Mouse (Mus musculus): Measurements from ENCODE around the gene Acot13.
A peak's percentile ranks its signal among the peaks of the same experiment; 100 is the strongest.
"Not testable (repeated sequence)": the region's sequence is repeated elsewhere in the genome, so short reads cannot be mapped to it uniquely, and the experiment has no call there.

Gene Acot13

DNA sequence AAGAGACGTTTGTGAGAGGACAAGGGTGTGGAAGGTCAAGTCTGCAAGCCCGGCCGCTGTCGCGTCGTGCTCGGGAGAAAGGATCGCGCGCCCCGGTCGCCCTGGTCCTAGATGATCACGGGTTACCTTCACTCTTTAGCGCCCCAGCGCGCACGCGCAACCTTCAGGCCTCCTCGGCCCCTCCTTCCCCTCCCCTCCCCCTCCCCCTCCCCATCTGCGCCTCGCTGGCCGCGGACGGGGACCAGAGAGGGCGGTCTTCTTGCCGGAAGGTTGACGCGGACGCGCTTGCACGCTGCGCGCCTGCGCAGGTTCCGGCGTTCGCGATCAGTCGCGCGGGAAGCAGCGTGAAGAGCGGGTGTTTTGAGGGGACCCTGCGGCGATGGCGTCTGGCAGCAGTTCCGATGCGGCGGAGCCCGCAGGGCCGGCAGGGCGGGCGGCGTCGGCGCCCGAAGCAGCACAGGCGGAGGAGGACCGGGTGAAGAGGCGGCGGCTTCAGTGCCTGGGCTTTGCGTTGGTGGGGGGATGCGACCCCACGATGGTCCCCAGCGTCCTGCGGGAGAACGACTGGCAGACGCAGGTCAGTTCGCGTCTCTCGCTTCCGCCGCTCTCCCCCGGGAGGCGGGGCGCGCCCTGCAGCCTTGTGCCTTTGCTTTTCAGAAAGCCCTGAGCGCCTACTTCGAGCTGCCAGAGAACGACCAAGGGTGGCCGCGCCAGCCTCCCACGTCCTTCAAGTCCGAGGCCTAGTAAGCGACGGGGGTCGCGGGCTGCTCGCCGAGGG, at the start of gene Acot13, which contains the start of gene Tdp2:
Gene Acot13, minus strand, starts transcription at position 188 of the 778 bp plus-strand sequence.
Gene Tdp2, plus strand, starts transcription at position 327 of the 778 bp plus-strand sequence.
- DNase-seq (ENCODE audit: low spot score): peak; percentile 91

DNA sequence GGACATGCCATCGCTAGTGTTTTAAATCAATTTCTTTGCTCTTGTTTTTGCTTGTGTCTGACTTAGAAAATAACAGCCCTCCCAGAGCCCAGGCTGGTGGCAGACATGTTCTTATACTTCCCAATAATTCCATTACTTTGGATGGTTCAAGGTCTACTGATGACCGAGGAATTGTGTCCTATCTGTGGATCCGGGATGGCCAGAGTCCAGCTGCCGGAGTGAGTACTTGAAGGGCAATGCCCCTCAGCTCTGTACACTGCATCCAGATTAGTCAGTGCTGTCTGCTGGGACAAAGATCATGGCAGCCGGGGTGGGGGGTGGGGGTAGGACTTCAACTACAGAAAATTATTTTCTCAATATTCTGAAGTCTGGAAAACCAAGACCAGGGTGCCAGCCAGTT, 49.4 kb upstream of the Acot13 start:
- no peak for DNase-seq (ENCODE audit: low spot score)

DNA sequence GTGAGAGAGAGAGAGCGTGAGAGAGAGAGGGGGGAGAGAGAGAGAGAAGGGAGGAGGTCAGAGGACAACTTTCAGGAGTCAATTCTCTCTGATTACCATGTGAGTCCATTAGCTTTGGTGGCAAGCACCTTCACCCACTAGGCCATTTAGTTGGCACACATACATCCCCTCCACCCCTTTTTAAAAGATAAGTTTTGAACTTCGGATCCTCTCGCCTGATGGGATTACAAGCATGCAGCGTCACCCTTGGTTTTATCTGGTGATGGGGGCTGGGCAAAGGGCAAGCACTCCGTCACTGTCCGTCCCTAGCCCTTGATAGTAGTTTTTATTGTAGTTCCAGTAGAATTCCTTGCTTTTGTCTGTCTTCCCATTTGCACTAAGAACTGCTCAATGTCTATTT, 48.9 kb upstream of the Acot13 start:
- DNase-seq (ENCODE audit: low spot score): no peak

DNA sequence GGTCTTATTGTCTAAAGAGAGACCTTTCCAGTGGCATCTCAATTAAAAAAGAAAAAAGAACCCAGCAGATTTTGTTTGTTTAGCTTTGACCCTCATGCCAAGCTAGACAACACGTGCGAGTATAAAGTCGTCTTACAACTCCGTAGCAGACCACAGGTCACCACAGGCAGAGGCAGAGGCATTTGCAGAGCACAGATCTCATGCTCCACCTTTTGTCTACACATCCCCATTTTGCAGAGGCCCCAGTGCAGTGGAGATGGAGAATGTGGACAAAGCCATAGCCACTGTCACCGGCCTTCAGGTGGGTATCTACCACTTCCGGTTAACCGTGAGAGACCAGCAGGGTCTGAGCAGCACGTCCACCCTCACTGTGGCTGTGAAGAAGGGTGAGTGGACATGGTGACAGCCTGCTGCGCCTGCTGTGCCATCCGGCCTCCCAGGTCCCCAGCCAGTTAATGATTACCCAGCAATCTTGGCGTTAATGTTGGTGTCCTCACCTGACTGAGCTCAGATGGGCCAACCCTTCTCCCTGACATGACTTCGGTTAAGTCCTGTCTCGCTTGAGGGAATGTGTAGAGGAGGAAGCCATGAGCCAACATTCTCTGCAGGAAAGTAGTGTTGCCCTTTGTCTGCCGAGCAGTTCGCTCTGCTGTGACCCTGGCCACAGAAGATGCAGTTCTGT, 48.2 kb upstream of the Acot13 start:
- DNase-seq (ENCODE audit: low spot score): no peak

DNA sequence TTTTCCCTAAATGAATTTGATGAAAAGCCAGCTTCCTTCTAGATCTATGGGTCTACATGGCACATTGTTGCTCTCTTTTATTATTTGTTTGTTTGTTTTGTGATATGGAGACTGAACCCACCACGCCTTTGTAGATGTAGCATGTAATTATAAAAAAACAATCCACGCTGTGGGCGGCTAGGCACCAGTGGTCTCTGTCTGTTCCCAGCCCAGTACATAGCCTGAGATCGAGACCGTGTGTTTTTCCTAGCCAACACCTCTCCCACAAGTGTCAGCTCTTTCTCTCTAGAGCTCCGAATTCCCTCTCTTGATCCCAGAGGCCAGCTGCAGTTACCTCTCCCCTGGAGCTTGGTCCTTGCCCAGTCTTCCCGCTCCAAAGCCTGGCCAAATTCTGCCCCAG, 36.9 kb upstream of the Acot13 start:
- no peak for DNase-seq (ENCODE audit: low spot score)

DNA sequence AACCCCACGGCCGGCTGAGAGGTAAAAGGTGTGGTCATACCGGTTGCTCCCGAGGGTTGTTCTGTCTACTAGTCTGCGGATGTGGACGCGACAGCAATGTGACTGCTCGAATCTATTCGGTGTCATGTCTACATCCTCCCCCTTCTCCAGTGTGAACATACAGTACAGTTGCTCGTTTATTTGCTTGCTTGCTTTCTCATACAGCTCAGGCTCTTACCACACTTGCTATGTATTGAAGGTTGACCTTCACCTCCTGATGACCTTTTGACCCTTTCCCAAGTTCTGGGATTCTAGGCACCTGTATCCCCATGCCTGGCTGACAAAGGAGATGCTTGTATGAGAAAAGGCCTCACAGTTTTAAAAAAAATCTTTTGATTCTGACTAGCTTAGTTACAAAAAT, 36.4 kb upstream of the Acot13 start:
- DNase-seq (ENCODE audit: low spot score): no peak

DNA sequence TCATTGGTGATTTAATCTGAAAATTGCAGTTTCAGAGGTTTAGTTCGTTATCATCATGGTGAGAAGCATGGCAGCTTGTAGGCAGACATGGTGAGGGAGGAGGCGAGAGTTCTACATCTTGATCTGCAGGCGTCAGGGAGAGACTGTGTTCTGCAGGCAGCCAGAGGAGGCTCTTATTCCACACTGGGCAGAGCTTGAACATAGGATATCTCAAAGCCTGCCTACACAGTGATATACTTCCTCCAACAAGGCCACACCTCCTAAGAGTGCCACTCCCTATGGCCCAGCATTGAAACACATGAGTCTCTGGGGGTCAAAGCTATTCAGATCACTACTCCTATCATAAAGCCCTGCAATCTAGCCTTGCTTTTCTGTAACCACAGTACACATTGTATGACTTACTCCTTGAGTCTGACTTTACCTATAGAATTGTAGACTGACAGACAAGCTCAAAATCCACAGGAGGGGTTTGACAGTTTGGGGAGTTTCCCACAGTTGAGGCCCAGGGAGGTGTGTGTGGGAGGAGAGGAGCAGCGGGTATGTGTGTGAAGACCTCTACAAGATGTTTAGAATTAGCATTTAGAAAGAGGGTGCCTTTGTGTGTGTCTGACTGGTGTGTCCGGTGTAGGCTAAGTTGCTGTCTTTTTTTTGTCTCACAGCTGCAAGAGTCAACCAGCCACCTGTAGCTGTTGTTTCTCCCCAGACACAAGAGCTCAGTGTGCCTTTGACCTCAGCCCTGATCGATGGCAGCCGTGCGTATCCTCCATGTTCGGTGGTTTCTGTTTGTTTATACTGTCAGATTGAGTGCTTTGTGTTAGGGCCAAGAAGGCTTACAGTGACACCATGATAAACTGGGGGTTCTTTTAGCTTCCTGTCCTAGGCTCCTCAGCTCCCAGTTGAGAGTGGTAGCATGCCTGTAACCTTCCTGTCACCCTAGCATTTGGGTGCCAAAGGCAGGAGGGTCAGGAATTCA, 35.4 kb upstream of the Acot13 start:
- no peak for DNase-seq (ENCODE audit: low spot score)

DNA sequence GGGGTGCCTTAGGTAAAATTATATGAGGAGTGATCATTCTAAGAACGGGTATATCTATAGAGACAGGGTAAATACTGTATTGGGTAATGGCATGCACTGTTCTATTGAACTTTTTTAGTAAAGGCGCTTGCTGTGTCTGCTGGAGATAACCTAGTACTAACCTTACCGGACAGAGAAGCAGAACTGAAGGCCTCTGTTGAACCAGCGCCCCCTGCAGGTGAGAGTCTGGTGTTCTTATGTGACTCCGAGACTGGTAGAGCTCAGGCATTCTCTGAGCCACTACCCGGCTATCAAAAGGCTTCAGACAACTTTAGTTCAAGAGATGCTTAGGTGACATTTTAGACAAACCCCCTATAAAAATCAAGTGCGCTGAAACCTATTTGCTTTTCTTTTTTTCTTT, 31.2 kb upstream of the Acot13 start:
- peak; percentile 16 for DNase-seq (ENCODE audit: low spot score)

DNA sequence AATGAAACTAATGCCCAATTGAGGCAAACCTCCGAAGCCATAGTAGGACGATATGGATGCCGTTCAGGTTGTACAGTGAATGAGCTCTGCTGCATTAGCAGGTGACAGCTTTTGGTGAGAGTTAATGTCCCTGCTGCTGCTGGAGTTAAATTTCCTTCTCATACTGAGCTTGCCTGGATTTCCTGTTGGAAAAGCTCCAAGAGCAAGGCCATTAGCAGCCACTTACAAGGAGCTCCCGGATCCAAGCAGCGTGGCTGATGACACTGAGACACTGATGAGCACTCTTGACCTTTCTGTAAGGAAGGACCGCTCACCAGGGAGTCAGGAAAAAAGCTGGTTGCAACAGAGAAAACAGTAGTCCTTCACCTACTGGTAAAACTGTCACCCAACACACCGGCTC, 30.7 kb upstream of the Acot13 start:
- no peak for DNase-seq (ENCODE audit: low spot score)

DNA sequence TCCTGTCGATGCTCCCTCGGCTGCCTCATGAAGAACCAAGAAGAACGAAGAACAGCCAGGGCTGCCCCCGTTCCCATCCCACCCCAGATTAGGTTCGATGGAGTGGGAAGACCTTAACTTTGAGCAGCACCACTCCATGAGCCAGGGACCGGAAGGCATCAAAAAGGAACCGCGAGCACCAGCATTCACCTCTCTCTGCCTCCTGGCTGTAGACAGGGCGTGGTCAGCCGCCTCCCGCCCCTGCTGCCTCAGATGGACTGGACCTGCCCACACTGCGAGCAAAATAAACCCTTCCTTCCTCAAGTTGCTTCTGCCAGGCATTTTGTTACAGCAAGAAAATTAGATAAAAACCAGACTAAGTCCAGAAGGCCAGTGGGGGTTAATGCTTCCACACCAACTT, 29.7 kb upstream of the Acot13 start:
- DNase-seq (ENCODE audit: low spot score): no peak

DNA sequence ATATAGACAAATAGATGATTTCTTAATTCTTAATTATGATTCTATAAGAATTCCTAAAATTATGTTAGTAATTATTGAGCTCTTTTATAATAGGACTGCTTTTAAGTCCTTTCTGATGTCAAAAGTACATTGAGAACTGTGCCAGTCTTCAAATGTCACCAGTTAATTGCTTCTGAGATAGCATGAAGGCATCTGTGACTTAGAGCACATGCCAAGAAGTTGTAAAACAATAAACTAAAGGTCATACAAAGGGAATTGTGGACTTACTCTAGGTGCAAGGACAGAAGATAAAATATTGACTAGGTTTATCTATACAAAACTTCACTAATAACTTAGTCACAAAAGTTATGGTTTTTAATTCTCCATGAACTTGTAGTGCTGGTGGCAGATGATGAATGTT, 27.8 kb upstream of the Acot13 start:
- DNase-seq (ENCODE audit: low spot score): no peak

DNA sequence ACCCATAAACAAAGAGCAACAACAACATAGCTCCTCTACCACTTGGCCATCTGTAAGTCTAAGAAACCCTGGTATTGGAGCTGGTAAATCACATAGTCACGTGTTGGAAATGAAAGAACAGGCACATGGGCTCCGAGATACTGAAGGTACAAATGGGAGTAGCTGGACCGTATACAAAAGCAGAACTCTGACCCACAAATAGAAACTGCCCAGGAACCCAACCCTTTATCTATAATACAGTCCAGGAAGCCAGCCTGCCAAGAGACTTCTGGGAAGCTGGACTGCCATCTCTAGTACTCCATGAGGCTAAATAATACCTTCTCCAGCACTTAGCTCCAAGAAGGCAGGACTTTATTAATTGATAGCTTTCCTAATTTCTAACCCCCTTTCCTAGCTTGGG, 21.2 kb upstream of the Acot13 start:
- no peak for DNase-seq (ENCODE audit: low spot score)

DNA sequence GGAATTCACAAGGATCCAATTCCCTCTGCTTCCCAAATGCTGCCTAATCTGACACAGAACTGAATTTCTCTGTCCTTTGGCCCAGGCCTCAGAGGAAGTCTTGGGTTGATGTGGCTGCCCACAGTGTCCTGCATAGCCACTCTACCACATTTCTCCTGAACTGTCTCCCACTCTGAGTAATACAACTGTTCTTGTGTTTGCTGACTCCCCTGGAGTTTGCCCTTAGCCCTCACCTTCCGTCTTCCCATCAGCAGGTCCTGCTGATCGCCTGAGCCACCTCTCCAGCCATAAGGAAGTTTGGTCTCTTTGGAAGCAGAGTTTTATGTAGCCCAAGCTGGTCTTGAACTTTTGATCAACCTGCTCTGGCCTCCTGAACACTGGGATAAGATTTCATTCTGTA, 20.6 kb upstream of the Acot13 start:
- no peak for DNase-seq (ENCODE audit: low spot score)

DNA sequence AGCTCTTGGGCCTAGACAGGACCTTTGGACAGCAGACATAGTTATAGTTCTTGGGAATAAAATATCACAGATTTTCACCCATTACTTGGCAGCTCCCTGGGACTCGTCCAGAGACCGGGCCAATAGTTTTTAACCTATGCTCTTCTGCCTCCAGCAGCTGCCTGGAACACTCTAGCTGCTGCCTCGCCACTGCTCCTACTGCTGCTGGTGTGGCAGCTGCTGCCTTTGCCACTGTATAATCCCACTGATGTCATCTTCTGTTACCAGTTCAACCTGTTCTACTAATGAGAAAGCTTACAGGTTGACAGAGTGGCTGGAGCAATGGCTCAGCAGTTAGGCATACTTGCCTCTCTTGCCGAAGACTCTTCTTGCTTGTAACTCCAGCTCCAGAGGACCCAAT, 18.0 kb upstream of the Acot13 start:
- no peak for DNase-seq (ENCODE audit: low spot score)

DNA sequence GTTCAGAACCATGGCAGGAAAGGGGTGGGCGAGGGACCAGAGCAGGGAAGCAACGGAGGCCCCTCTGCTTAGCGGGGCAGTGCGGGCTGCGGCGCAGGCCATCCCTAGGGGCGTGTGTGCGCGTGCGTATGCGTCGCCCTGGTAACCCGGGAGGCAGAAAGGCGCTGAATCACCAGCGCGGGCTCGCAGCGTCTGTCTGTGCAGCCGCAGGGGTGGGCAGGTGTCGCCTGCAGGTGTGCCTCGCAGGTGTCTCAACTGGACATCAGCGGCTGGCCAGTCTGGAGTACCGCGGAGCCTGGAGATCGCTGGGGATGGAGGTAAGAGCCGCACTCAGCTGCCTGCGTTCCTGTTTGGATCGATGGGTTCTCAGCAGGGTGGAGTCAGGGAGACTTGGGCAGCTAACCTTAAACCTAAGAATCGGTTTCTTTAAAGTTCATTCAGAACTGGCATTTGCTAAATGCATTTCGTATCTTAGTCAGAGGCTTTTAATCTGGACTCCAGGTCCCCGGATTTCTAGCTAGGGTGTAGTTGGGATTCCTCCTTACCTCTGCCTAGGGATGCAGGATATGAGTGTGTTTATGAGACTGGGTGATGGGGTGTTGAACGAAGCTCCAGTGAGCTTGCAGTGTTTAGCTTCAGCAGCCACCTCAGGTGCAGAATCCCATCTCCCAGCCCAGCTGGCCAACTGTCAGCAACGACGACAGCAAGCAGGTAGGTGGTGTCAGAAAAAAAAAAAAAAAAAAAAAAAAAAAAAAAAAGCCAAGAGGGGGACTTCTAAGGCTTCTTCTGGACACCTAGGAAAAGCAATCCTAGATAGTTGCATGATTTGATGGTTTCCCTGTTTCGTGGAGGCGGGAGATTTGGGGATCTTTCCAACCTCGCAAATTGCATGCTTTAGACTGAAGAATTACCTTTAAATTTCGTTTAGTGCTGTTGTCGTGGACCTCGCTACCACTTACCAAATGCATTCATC, 13.9 kb upstream of the Acot13 start, which contains the start of gene D130043K22Rik:
Gene D130043K22Rik, plus strand, starts transcription at position 153 of the 973 bp plus-strand sequence.
- peak; percentile 58 for DNase-seq (ENCODE audit: low spot score)

DNA sequence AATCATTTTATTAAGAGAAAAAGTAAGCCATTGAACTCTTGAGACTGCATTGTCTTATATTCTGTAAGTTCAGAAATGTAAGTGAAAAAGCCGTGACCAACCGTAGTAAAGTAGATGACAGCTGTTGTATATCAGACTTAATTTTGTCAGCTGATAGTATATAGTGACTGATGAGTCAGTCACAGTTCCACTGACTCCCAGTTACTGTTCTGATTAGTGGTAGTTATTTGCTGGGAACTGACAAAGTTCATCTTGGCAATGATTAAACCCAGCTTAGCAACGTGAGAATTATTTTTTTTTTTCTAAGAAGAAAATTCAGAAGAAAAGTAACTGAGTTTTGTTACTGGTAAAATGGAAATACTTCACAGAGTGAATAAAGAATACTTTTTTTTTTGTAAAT, 10.4 kb upstream of the Acot13 start:
- no peak for DNase-seq (ENCODE audit: low spot score)

DNA sequence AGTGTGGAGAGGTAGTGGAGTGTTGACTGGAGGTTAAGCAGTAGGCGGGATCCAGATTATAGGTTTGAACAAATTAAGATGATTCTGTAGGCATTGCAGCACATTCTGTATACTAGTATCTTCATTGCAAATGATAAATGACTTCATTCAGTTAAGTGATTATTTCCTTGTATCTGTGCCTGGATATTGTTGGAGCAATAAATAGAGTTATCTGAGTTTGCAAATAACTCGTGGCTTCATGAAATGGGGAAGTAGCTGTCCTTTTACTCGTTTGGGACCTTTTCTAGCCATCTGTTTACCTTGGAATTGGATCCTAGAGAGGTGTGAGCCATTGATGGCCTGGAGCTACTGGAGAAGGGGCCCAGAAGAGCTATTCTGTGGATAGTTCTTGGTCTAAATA, 8.5 kb upstream of the Acot13 start:
- no peak for DNase-seq (ENCODE audit: low spot score)

DNA sequence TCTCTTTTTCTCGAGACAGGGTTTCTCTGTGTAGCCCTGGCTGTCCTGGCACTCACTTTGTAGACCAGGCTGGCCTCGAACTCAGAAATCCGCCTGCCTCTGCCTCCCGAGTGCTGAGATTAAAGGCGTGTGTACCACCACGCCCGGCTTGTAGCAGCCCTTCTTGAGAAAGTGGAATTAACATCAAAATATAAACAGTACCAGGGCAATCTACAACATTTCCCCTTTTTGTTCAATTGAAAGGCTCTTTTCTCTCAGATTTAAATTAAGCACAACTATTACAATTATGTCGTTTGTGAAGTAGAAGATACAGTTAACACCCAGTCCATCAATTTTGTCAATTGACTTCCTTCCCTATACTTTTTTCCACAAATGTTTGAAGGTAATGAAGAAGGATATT, 6.4 kb upstream of the Acot13 start:
- DNase-seq (ENCODE audit: low spot score): not testable (repeated sequence)

DNA sequence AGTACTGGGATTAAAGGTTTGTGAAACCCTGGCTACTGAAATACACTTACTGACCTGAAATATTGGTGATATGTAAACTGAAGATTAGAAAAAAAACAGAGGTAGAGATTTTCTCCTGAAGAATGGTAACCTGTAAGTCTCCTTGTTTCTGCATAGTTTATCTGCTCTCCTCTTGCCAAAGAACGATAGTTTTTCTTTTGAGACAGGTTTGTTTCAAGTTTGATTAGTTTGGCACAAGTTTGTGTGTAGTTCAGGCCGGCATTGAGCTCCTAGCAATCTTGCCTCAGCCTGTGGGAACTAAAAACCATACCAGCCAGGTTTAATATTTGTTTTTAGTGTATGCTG, 1.4 kb upstream of the Acot13 start:
- no peak for DNase-seq (ENCODE audit: low spot score)

DNA sequence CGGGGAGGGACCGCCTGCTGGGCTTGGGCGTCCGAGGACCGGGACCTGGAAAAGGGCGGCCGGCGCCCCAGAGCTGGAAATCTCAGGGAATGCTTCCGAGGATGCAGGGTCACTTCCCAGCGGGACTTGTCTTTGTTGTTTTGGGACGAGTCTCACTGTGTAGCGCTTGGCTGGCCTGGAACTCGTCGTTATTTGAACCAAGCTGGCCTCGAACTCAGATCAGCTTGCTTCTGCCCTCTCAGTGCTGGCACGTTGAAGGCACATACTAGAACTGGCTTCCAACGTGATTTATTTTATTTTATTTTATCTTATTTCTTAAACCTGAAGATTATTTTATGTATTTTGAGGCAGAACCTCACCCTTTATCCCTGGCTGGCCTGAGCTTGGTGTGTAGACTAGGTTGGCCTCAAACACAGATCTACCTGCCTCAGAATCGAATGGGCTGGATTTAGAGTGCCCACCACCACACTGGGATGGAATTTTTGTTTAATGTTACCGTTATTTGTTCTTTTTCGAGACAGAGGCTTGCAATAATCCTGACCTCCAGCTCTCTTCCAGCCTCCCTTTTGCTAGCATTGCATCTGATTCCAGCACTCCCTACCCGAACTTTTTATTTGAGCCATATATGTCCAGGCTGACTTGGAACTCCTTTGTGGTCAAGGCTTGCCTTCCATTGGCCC, 931 bp upstream of the Acot13 start:
- no peak for DNase-seq (ENCODE audit: low spot score)
